Mouse (Mus musculus) monocyte, adult 2 months (primary cell): ENCODE measurements around the gene Shank2.

Source experiments
- DNase-seq, 2 experiments: peaks; one replicate each; pipeline ENCODE4 v3.0.0; 2022; ENCODE audit warnings: low spot score in 2 of 2, low read depth in 1 of 2

Gene Shank2

DNA sequence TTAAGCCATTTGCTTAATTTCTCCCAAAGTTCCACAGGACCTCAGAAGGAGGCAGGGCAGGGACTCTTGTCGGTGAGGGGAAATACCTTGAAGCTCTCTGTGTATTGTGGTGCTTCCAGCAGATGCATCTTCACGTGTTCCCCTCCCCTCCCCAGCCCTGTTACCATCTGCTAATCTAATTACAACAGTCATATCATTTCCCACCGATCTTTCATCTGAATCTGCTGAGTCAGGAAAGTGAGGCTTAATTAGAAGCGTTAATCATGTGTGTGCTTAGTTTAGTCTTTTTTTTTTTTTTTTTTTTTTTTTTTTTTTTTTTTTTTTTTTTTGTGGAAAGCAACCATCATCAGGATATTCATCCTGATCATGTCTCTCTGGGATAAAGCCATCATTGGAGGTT, 256.6 kb downstream of the Shank2 start:
- no peak for DNase-seq

DNA sequence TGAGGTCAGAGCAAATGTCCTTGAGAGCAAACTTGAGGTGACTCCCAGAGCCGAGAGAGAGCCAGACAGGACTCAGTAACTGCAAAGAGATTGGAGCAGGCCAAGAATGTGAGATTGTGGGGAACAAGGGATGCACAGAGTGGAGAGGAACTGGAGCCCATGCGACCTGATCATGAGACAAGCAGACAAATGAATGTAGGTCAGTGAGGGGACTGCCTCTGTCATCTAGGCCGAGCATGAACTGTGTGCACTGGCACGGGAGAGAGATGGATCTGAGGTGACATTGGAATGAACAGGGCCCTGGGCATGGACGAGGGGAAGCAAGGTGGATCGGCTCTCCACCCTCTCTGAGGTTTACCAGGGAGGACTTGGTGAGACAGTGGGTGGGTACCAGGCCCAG, 260.9 kb downstream of the Shank2 start:
- no peak for DNase-seq

GRCm38 (mm10) chr7:144266745-144267144, 265.0 kb downstream of the Shank2 start:
- no peak for DNase-seq

GRCm38 (mm10) chr7:144268329-144268728, 266.6 kb downstream of the Shank2 start:
- no peak for DNase-seq

- no peak for DNase-seq
Measured at GRCm38 (mm10) chr7:144268778-144269177, 267.1 kb downstream of the Shank2 start.

DNA sequence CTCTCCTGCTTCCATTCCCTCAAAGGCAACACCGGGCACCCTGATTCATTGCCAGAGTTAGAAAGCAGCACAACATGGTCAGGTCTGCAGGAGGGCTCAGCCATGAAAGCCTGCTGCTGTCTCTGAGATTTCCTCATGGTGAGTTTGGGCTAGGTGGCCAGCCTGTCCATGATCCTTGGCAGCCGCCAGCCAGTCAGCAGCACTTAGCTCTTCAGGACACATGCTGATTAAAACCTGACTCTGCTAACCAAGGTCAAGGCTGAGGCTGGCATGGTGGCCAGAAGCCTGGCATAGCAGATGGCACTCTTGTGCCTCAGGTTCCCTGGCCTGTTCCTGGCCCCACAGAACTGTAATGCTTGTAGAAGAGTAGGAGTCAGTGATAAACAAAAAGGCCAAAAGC, 269.3 kb downstream of the Shank2 start:
- DNase-seq: no peak

DNA sequence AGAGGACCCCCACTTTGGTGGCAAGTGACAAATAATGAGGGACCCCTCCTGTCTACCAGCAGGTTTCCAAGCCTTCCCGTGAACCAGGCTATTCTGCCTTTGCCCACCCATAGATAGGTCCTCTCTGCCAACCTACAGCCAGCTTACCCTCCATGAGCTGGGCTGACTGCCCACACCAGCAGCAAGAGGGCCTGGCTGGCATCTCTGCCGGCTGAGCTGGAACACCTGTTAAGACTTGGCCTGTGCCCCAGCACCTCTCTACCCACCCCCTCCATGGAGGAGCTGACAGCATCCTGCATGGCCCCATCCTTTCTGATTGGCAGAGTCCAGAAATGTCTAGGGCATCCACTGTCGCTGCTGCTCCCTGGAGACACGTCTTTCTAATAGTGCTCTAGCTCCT, 277.0 kb downstream of the Shank2 start:
- no peak for DNase-seq

GRCm38 (mm10) chr7:144283701-144284100, 282.0 kb downstream of the Shank2 start:
- DNase-seq: no peak

GRCm38 (mm10) chr7:144284241-144285065, 282.7 kb downstream of the Shank2 start:
- no peak for DNase-seq

DNA sequence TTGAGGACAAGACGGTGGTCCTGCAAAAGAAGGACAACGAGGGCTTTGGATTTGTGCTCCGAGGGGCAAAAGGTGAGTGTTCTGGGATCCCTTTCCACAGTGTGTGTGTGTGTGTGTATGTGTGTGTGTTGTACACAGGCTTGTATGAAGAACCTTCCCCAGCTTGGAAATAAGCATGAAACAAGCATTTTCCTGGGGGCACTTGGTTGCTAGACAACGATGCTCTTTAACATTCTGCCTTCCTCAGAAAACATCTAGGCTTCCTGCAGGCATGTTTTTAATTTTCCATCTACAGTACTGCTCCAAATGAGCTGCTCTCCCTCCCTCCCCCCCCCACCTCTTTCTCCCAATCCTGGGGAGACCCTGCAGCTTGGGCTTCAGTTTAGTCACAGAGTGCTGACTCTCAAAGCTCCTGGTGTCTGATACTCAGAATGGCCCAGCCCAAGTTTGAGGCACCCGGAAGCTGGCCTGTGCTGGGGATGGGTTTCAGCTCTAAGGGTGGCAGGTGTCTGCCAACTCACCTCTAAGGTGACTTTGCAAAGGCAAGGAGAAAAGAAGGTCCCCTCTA, 283.4 kb downstream of the Shank2 start:
- no peak for DNase-seq

DNA sequence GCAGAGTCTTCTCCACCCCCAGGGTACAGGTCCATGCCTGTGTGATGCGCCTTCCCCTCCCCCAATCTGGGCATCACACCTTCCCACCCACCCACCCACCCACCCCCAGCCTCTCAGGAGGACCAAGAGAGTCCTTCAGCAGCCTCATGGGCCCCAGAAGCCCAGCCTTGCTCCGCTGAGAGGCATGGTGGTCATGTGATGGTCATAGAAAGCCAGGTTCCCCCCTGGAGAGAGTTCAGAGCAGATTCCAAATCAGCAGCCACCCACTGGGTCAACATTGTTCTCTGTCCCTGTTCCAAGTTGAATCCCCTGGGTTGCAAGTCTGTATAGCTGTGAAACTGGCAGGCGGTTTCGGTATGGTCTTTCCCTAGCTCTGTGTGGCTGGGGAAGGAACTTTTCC, 284.2 kb downstream of the Shank2 start:
- no peak for DNase-seq

DNA sequence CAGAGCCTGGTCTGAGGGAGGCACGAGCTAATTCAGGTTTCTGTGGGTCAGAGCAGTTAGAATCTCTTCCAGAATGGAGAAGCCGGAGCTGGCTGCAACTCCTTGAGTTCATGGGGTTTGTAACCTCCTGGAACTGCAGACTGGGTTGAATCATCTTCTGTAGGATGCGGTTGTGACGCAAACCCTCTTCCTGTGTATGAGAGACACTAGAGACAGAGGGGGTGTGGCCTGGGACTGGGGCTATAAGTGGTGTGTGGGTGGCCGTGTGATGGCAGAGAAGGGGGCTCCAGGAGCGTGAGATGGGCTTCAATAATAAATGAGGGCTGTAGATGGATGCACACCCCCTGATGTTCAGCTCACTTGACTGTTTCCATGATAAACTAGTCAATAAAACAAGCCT, 286.3 kb downstream of the Shank2 start:
- DNase-seq: no peak

GRCm38 (mm10) chr7:144291478-144291877, 289.8 kb downstream of the Shank2 start:
- no peak for DNase-seq

DNA sequence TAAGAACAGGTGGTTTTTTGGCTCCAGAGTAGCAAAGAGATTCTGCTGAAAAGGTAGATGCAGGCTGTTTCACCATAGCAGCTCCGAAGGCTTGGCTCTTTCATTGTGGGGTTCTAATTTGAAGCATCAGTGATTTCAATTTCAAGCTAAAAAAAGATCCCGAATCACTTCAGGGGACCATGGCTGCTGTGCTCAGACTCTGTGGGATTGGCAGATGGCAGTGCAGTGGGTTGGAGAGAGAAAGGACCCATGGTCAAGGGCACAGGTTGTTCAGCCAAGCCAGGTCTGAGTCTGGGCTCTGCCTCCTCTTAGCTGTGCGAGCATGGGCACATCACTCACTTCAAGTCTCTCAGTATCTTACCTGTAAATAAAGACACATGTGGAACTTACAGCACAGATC, 291.9 kb downstream of the Shank2 start:
- no peak for DNase-seq

DNA sequence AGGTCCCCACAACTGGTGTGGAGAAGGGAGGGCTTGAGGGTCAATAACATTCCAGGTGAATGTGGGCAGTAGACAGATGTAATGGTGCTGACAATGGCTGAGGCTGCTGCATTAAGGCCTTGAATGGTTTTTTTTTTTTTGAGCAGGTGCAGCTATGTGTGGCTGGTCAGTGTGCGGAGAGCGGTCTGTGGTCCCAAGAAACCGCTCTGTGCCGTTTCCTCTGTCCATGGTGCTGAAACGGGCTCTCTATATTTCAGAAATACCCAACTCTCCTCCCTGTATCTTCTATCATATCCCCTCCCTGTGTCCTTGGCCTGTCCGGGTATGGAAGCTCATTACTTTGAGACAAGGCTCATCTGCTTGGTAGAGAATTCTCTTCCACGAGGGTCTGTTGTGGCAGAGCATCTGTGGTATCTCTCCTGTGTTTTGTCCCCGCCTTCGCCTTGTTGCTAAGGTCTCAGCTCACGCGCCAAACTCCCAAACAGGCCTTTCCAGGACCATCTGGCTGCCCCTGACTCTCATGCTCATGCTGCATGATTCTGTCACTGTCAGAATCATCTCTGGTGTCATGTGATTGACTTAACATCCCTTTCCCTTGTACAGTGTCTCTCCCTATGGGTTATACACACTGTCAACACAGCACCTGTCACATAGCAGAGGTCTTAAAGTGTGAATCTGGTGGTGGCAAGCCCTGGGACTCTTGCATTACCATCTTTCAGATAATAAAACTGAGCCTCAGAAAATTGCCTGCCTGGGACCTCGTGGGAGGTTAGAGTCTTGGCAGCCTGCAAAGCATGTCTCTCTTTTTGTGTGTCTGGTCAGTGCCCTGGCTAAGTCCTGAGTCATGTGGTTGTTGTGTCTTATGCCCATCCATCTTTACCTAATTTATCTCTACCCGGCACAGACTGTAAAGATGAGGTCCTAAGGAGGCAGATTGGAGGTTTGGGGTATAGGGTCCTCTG, 292.8 kb downstream of the Shank2 start:
- no peak for DNase-seq

GRCm38 (mm10) chr7:144299351-144299750, 297.6 kb downstream of the Shank2 start:
- DNase-seq: no peak

- no peak for DNase-seq
Measured at GRCm38 (mm10) chr7:144301646-144302045, 299.9 kb downstream of the Shank2 start.

DNA sequence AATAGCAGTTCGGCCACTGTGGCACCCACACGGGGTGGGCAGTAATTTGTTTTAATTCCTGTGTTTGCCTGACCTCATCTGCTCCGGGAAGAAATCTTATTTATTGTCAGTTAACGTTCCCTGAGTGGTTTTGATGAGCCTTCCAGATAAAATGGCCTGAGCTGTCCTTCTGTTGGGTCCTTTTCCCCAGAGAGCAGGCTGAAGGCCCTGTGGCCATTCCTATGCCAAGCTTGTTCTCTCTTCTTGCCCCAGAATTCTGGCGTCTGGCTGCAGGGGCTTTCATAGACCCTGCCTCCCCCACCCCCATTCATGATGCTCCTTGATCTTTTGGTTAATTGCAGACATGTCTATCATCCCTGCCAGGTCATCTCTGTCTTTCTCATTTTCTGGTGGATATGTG, 300.8 kb downstream of the Shank2 start:
- no peak for DNase-seq

GRCm38 (mm10) chr7:144307853-144308409, 306.2 kb downstream of the Shank2 start:
- DNase-seq: no peak

DNA sequence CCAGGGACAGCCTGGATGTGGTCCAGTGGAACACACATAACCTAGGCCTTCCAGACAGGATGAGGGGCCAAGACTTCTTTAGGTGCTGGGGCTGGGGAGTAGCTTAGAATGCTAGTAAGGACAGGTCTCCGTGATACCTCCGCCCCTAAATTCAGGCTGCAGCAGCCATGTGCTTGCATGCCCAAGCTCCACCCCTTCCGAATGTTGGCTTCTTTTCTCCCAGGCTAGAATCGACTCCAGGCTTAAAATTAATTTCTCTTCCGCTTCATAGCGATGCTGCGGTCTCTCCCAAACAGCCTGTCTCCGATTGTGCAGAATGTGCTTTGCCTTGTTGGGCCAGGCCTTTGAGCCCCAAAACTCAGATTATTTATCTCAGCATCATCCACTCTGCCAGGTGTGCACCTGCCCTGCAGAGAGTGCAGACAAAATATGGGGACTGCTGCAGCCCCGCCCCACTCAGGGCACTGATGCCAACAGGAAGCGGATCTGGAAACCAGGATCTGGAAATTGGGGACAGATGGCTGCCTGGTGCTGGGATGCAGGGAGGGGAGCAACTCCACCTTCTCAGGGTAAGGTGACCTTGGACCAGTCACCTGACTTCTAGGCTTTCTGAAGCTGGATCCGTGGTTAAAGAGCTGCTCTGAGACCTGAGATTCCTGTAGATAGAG, 312.8 kb downstream of the Shank2 start:
- DNase-seq: no peak

DNA sequence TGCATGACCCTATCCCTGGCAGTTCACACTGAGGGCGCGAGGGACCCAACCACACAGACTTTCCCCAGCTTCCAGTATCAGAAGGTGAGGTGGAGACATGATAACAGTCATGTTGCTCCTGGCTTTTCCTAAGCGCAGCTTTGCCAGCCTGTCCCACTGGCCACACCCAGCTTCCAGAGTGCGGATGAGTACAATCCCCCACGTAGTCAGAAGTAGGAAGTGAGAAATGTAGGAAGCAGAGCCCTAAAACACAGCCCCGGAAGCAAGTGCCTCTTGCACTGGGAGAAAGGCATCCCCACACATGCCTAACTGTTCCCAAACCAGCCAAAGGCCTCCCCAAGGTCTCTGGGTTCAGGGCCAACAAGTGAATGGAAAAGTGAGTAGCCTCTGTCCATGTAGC, 314.5 kb downstream of the Shank2 start:
- DNase-seq: no peak
